Mouse (Mus musculus) kidney, postnatal 25 days (tissue): ENCODE results near the gene Zfp408.

Source experiments
- DNase-seq, 2 experiments: peaks; one replicate each; pipeline ENCODE4 v3.0.0; 2021; ENCODE audit warnings: mixed read lengths in 2 of 2

The Zfp408 gene

GRCm38 (mm10) chr2:91649553-91650359, at the start of gene Zfp408, which contains the start of gene Arhgap1:
TSS of gene Zfp408 (minus strand) at chr2:91649791.
TSS of gene Arhgap1 (plus strand) at chr2:91649860.
- DNase-seq: peak; percentile 99

- no peak for DNase-seq
Measured at GRCm38 (mm10) chr2:91699225-91699624, 49.6 kb upstream of the Zfp408 start.

DNA sequence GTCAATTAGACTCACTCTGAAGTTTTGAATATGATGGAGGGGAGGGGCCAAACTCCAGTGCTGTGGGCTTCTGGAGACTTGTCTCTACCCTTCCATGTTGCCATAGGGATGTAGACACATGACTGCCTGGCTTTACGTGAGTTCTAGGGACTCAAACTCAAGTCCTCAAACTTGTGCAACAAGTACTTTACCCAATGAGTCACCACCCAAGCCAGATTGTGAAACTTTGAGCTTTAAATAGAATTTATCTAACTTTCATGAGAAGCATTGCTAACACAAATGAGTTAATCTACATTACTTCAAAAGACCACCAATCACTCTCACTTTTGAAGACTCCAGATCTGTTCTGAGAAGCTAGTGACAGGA, 46.6 kb upstream of the Zfp408 start:
- DNase-seq: no peak

- no peak for DNase-seq
Measured at GRCm38 (mm10) chr2:91695436-91696224, 46.0 kb upstream of the Zfp408 start.

- peak in 1 of 2 experiments; percentile 54 for DNase-seq
Measured at GRCm38 (mm10) chr2:91689452-91689851, 39.9 kb upstream of the Zfp408 start.

DNA sequence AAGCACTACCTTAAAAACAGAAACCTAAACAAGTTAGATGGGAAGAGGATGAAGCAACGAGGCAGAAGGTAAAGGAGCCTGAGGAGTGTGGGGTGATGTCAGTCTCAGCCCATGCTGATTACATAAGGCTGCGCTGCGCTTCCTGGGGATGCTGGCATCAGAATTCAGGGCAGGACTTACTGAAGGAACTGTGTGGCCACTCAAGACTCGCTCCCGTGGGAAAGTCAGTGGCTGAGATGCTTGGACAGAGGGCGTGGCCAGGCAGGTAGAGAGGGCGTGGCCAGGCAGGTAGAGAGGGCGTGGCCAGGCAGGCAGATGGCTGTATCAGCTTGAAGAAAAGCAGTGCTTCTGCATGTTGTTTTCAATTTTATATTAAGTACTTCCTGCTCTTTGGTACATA, 34.3 kb upstream of the Zfp408 start:
- peak in 1 of 2 experiments; percentile 44 for DNase-seq

GRCm38 (mm10) chr2:91682850-91683249, 33.3 kb upstream of the Zfp408 start:
- peak; percentile 36 to 74 for DNase-seq

GRCm38 (mm10) chr2:91676961-91677360, 27.4 kb upstream of the Zfp408 start:
- DNase-seq: no peak

DNA sequence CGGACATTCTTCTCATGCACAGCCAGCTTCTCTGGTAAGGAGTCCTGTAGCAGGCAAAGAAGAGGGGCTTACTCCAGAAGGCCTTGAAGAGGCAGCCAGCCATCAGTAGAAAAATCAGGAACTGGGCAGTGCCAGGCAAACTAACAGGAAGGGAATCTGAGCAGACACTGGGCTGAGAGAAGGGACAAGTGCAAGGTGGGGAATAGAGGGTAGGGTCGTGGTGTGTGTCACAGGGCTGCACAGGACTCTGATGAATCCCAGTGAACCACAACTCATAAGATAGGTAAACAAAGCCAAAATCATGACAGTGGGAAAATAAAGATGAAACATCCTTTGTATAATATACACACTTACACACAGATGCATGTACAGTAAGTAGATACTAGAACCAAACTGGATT, 26.8 kb upstream of the Zfp408 start:
- no peak for DNase-seq

DNA sequence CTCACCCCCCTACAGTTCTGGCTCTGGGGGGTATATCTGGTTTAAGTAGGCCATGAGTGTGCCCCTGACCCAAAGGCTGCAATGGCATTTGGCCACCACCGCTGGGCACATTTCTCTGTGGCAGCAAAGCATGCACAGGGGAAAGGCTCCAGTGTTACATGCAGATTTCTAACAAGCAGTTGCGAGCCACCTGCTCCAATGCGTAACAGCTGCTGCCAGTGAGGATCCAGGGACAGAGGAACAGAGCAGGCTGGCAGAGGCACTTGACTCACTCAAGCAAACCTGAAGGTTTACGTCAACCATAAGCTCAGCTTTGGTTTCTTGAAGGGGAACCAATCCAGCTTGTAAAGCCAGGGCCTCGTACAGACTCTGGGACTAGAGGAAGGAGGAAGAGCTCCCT, 25.3 kb upstream of the Zfp408 start:
- DNase-seq: no peak

DNA sequence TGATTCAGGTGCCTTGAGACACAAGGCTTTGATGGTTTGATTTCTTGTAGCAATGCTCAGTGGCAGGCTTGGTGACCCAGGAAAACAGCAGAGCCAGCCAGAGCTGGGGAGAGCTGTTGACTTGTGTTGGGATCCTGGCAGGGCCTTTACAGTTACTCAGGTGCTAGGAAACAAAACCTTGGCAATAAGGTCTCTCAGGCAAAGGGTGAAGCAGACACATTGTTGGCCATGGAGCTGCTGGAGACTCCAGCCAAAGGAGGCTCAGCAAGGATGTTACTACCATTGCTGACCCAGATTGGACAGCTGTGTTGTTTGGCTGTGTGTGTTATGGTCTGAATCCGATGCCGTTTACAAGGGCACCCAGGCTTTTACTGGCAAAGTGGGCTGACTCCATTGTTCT, 24.0 kb upstream of the Zfp408 start:
- no peak for DNase-seq

- peak; percentile 69 to 84 for DNase-seq
Measured at GRCm38 (mm10) chr2:91670038-91670437, 20.4 kb upstream of the Zfp408 start.

GRCm38 (mm10) chr2:91669326-91669725, 19.7 kb upstream of the Zfp408 start:
- DNase-seq: no peak

DNA sequence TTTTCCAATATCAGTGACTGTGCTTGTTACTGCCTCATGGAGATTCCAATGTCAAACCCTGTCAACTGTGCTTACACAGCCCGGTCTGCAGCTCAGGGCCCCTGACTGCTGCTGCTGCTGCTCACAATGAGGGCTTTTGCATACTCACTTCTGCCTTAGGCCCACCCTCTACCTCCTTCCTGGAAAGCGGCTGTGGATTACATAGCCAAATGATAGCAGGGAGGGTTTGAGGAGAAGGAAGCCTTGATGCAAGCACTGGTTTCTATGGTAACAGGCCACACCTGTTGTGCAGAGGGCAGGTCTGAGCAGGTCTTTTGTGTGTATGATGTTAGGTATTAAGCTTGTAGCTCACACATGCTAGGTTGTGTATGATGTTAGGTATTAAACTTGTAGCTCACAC, 18.2 kb upstream of the Zfp408 start:
- DNase-seq: no peak

- peak; percentile 44 to 58 for DNase-seq
Measured at GRCm38 (mm10) chr2:91666386-91666910, 16.9 kb upstream of the Zfp408 start.

- no peak for DNase-seq
Measured at GRCm38 (mm10) chr2:91664780-91665179, 15.2 kb upstream of the Zfp408 start.

- DNase-seq: peak; percentile 54 to 72
Measured at GRCm38 (mm10) chr2:91660981-91661380, 11.4 kb upstream of the Zfp408 start.

DNA sequence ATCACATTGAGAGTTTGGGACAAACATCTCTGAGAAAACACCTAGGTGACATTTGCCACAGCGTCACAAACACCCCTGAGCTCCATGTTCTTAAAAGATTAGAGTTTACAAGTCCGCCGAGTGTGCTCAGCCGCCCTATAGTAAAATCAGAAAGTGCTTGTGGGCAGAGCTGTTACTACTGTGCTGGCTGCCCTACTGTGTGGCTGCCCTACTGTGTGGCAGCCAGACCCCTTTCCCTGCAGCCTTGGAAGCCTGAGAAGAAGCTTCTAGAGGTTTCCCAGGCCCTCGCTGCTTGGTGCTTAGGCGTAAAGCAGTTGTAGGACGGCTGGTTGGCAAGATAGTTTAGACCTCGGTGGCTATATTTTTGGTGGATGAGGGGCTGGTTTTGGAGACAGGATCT, 10.1 kb upstream of the Zfp408 start:
- no peak for DNase-seq

GRCm38 (mm10) chr2:91656774-91657173, 7.2 kb upstream of the Zfp408 start:
- DNase-seq: peak; percentile 58 to 79

- no peak for DNase-seq
Measured at GRCm38 (mm10) chr2:91655827-91656226, 6.2 kb upstream of the Zfp408 start.

GRCm38 (mm10) chr2:91655388-91655787, 5.8 kb upstream of the Zfp408 start:
- DNase-seq: no peak

GRCm38 (mm10) chr2:91652863-91653262, 3.3 kb upstream of the Zfp408 start:
- DNase-seq: no peak

DNA sequence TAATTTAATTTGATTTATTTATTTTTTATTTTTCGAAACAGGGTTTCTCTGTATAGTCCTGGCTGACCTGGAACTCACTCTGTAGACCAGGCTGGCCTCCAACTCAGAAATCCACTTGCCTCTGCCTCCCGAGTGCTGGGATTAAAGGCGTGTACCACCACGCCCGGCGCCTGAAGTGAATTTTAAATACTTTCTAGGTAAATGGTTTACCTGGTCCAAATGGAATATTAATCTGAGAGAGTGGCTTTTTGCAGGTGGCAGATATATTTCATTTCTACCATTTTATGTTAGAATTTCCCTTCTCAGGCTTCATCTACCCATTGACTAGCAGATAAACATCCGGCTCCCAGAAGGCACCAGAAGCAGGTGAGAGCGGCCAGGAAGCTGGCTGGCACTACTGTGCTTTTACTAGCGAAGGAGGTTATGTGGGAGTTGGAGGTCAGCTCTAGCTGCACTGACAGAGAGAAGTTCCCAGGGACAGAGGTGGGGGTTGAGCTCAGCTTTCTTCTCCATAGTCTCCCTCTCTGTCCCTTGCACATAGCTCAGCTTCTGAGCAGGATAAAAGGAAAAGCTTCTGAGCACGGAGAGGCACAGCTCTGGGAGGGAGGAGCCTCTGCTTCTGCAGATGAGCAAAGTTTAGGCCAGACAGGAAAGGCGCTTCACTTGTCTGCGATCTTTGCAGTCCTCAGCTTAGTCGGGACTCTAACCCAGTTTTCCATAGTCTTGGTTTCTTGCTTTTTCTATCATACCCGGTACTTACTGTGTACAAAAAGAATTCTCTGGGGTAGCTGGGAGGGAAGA, 2.1 kb upstream of the Zfp408 start:
- DNase-seq: peak; percentile 45 to 54
